Mouse (Mus musculus) hindbrain, embryonic 16.5 days (tissue): ENCODE results near the gene Coa3. TPM values are rescaled to one million over a fixed set of nuclear protein-coding genes. Genes with fewer than 3 reads are reported as not detected.

Source experiments
- ATAC-seq: fragments of 200-750 bp; cut with Nextera tagmentation; 2 replicates; pipeline ENCODE4 v1.8.0; 2017; ENCODE audit warnings: moderate TSS enrichment, moderate library complexity
- H3K27ac ChIP-seq: fragments of 300-500 bp; sonication (generic); 2 replicates; pipeline ENCODE4 v1.5.1; 2014; ENCODE audit warnings: low read depth, mild to moderate bottlenecking, control low read depth, low read length, moderate library complexity
- H3K27me3 ChIP-seq: fragments of 300-500 bp; sonication (generic); replicated peaks from 2 replicates; pipeline ENCODE4 v1.6.1; 2014; ENCODE audit warnings: low read length; ENCODE audit not compliant: control insufficient read depth, insufficient read depth
- H3K36me3 ChIP-seq: fragments of 300-500 bp; sonication (generic); 2 replicates; pipeline ENCODE4 v1.6.1; 2014; ENCODE audit warnings: mild to moderate bottlenecking, low read length, moderate library complexity, mixed read lengths; ENCODE audit not compliant: control insufficient read depth, insufficient read depth
- H3K4me1 ChIP-seq: fragments of 300-500 bp; sonication (generic); 2 replicates; pipeline ENCODE4 v1.6.1; 2014; ENCODE audit warnings: low read depth, low read length; ENCODE audit not compliant: control insufficient read depth, insufficient read depth
- H3K4me2 ChIP-seq: fragments of 300-500 bp; sonication (generic); 2 replicates; pipeline ENCODE4 v1.6.1; 2014; ENCODE audit warnings: mild to moderate bottlenecking, low read length, control low read depth, moderate library complexity
- H3K4me3 ChIP-seq: fragments of 300-500 bp; sonication (generic); 2 replicates; pipeline ENCODE4 v1.5.1; 2014; ENCODE audit warnings: mild to moderate bottlenecking, low read length, control low read depth, moderate library complexity
- H3K9ac ChIP-seq: fragments of 300-500 bp; sonication (generic); 2 replicates; pipeline ENCODE4 v1.6.1; 2014; ENCODE audit warnings: low read depth, mild to moderate bottlenecking, control low read depth, low read length, moderate library complexity
- H3K9me3 ChIP-seq: fragments of 300-500 bp; sonication (generic); 2 replicates; pipeline ENCODE4 v1.6.1; 2014; ENCODE audit warnings: mild to moderate bottlenecking, low read length, moderate library complexity; ENCODE audit not compliant: control insufficient read depth
- WGBS: fragments of 180-500 bp; shearing (Covaris S2); extraction: QIAGEN DNeasy Blood & Tissue Kit; methylation state at CpG from one replicate; pipeline ENCODE4 v1.1.7; 2014; 5-methylcytosine and 5-hydroxymethylcytosine counted together
- polyA plus RNA-seq: library from polyadenylated mRNA; unstranded; fragments of >200 nt; fragmentation: Nextera tagmentation; extraction: Ambion mirVana; gene quantifications from 2 replicates; pipeline ENCODE4 v1.2.1, GENCODE M21; 2015

Gene Coa3
- polyA plus RNA-seq, 1 experiment from 2014 or later = 232 TPM

GRCm38 (mm10) chr11:101233240-101233639 lies 45.7 kb downstream of the Coa3 start:
- H3K4me2 ChIP-seq = no peak overlapping the region
- H3K9ac ChIP-seq = no peak overlapping the region
- no peak for ATAC-seq
- no peaks in the 10 kb centered on the region for H3K9me3 ChIP-seq
- H3K36me3 ChIP-seq = no peaks in the 10 kb centered on the region
- H3K27ac ChIP-seq = no peak overlapping the region
- no peak overlapping the region for H3K4me3 ChIP-seq
- peaks cover 4% of the 10 kb centered on the region; the same call in 1 of the 2 replicates for H3K4me1 ChIP-seq
- 97% methylated on average over 1 of the region's 1 CpGs for WGBS
- no peaks in the 10 kb centered on the region for H3K27me3 ChIP-seq

GRCm38 (mm10) chr11:101232010-101232839 lies 46.7 kb downstream of the Coa3 start:
- no peak overlapping the region for H3K27ac ChIP-seq
- H3K9ac ChIP-seq = no peak overlapping the region
- H3K27me3 ChIP-seq = no peaks in the 10 kb centered on the region

GRCm38 (mm10) chr11:101230991-101231871 lies 47.7 kb downstream of the Coa3 start:
- Histone ChIP-seq H3K9me3 (no peaks in the 10 kb centered on the region), H3K4me1 (peaks cover 4% of the 10 kb centered on the region; the same call in 1 of the 2 replicates), H3K4me2 (peak overlapping the region; percentile 15; the same call in 1 of the 2 replicates), H3K36me3 (no peaks in the 10 kb centered on the region), H3K27ac (peak overlapping the region; percentile 70), H3K27me3 (no peaks in the 10 kb centered on the region), H3K9ac (no peak overlapping the region), H3K4me3 (no peak overlapping the region)
- whole genome bisulfite sequencing = 17% methylated on average over 18 of the region's 18 CpGs
- ATAC-seq = no peak

More at GRCm38 (mm10) chr11:101232010-101232839, 46.7 kb downstream of the Coa3 start:
- WGBS = 59% methylated on average over 6 of the region's 6 CpGs
- H3K9me3 ChIP-seq = no peaks in the 10 kb centered on the region
- no peak for ATAC-seq
- H3K4me3 ChIP-seq = no peak overlapping the region
- H3K4me2 ChIP-seq = no peak overlapping the region
- peaks cover 4% of the 10 kb centered on the region; the same call in 1 of the 2 replicates for H3K4me1 ChIP-seq
- H3K36me3 ChIP-seq = no peaks in the 10 kb centered on the region

- 23% methylated on average over 5 of the region's 5 CpGs for WGBS
- H3K27ac ChIP-seq = peak overlapping the region; percentile 70
Measured at GRCm38 (mm10) chr11:101230526-101230925, 48.4 kb downstream of the Coa3 start.

GRCm38 (mm10) chr11:101230061-101230511 lies 48.8 kb downstream of the Coa3 start:
- Histone ChIP-seq H3K36me3 (no peaks in the 10 kb centered on the region), H3K4me2 (no peak overlapping the region), H3K9ac (no peak overlapping the region), H3K27ac (peak overlapping the region; percentile 70; the same call in 1 of the 2 replicates), H3K4me1 (peaks cover 6% of the 10 kb centered on the region), H3K27me3 (no peaks in the 10 kb centered on the region), H3K4me3 (no peak overlapping the region), H3K9me3 (no peaks in the 10 kb centered on the region)
- no peak for ATAC-seq
- WGBS = 26% methylated on average over 2 of the region's 2 CpGs

More at GRCm38 (mm10) chr11:101230526-101230925, 48.4 kb downstream of the Coa3 start:
- Histone ChIP-seq H3K4me1 (peaks cover 4% of the 10 kb centered on the region), H3K4me3 (no peak overlapping the region), H3K9me3 (no peaks in the 10 kb centered on the region), H3K27me3 (no peaks in the 10 kb centered on the region), H3K4me2 (peak overlapping the region; percentile 1; the same call in 1 of the 2 replicates), H3K36me3 (no peaks in the 10 kb centered on the region), H3K9ac (no peak overlapping the region)
- no peak for ATAC-seq

DNA sequence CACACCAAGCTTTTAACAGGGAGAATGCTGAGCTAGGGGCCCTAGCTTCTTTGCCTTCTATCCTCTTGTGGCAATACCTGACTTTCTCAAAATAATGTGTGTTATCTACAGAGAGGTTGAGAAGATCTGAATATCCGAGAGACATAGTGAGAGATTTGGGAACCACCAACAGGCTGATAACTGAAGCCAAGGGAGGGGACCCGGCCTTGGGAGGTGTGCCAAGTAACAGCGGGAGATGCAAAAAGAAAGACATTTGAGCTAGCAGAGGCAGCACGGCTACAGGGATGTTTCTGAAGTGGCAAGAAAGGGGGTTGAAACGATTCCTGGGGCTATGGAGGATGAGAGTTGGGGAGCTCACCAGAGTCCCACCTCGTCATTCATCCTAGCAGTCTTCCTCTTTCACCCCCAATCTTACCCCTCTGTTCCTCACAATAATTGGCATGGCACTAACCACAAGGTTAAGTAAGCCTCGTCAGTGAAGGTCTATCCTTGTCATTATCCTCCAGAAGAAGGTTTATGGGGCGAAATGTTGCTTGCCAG lies 49.5 kb downstream of the Coa3 start:
- 21% methylated on average over 8 of the region's 8 CpGs for WGBS
- Histone ChIP-seq H3K27me3 (no peaks in the 10 kb centered on the region), H3K27ac (0 out of 2 replicates have a peak overlapping the region, but pooled peaks have one; percentile 1), H3K4me1 (peaks cover 7% of the 10 kb centered on the region), H3K36me3 (no peaks in the 10 kb centered on the region), H3K4me3 (no peak overlapping the region), H3K4me2 (no peak overlapping the region), H3K9ac (no peak overlapping the region), H3K9me3 (no peaks in the 10 kb centered on the region)
- ATAC-seq = no peak

Other genes starting within 250 kb of the Coa3 start
- 13.8 and 13.9 TPM in 2 replicates for gene Naglu, start 209.1 kb downstream of the Coa3 start, polyA plus RNA-seq
- 0.26 and 0.50 TPM in 2 replicates for gene Hsd17b1, start 200.7 kb downstream of the Coa3 start, polyA plus RNA-seq
- gene Coasy, start 196.5 kb downstream of the Coa3 start, polyA plus RNA-seq = 42.5 and 45.9 TPM in 2 replicates
- gene Mlx, start 191.8 kb downstream of the Coa3 start, polyA plus RNA-seq = 91.5 and 101 TPM in 2 replicates
- gene Psmc3ip, start 183.7 kb downstream of the Coa3 start, polyA plus RNA-seq = 17.9 and 19.0 TPM in 2 replicates
- 22.8 and 24.3 TPM in 2 replicates for gene Retreg3, start 159.2 kb downstream of the Coa3 start, polyA plus RNA-seq
- 79.6 and 80.2 TPM in 2 replicates for gene Tubg1, start 159.2 kb downstream of the Coa3 start, polyA plus RNA-seq
- 56.9 and 60.3 TPM in 2 replicates for gene Tubg2, start 123.2 kb downstream of the Coa3 start, polyA plus RNA-seq
- gene Cntnap1, start 108.6 kb downstream of the Coa3 start, polyA plus RNA-seq = 8.7 and 11.2 TPM in 2 replicates
- gene Plekhh3, start 107.8 kb downstream of the Coa3 start, polyA plus RNA-seq = 9.3 and 9.5 TPM in 2 replicates
- gene Ccr10, start 103.7 kb downstream of the Coa3 start, polyA plus RNA-seq = 0.32 and 0.60 TPM in 2 replicates
- 30.0 and 32.4 TPM in 2 replicates for gene Ezh1, start 52.7 kb downstream of the Coa3 start, polyA plus RNA-seq
- gene Ramp2, start 33.1 kb downstream of the Coa3 start, polyA plus RNA-seq = 100 and 108 TPM in 2 replicates
- gene Vps25, start 25.4 kb downstream of the Coa3 start, polyA plus RNA-seq = 128 and 131 TPM in 2 replicates
- 7.2 and 7.3 TPM in 2 replicates for gene Wnk4, start 18.5 kb downstream of the Coa3 start, polyA plus RNA-seq
- 0.83 and 1.0 TPM in 2 replicates for gene Cntd1, start 102 bp downstream of the Coa3 start, polyA plus RNA-seq
- 175 and 182 TPM in 2 replicates for gene Becn1, start 23.2 kb upstream of the Coa3 start, polyA plus RNA-seq
- 106 and 117 TPM in 2 replicates for gene Psme3, start 37.1 kb upstream of the Coa3 start, polyA plus RNA-seq
- gene Aoc2, start 45.9 kb upstream of the Coa3 start, polyA plus RNA-seq = 0.93 and 2.1 TPM in 2 replicates
- 0.15 and 0.29 TPM in 2 replicates for gene Aoc3, start 51.5 kb upstream of the Coa3 start, polyA plus RNA-seq
- gene G6pc, start 88.4 kb upstream of the Coa3 start, polyA plus RNA-seq = not detected in 2 replicates
- 93.5 and 98.6 TPM in 2 replicates for gene Aarsd1, start 138.5 kb upstream of the Coa3 start, polyA plus RNA-seq
- 8.1 and 9.5 TPM in 2 replicates for gene Gm27029, start 145.7 kb upstream of the Coa3 start, polyA plus RNA-seq
- gene Rundc1, start 146.0 kb upstream of the Coa3 start, polyA plus RNA-seq = 30.7 and 33.6 TPM in 2 replicates
- 3.1 and 3.9 TPM in 2 replicates for gene Ptges3l, start 146.2 kb upstream of the Coa3 start, polyA plus RNA-seq
- gene Rpl27, start 163.2 kb upstream of the Coa3 start, polyA plus RNA-seq = 204 and 207 TPM in 2 replicates
- 3.9 and 4.8 TPM in 2 replicates for gene Ifi35, start 169.3 kb upstream of the Coa3 start, polyA plus RNA-seq
- gene Rnd2, start 185.9 kb upstream of the Coa3 start, polyA plus RNA-seq = 83.2 and 90.6 TPM in 2 replicates
- 125 and 134 TPM in 2 replicates for gene Vat1, start 187.1 kb upstream of the Coa3 start, polyA plus RNA-seq